Mouse (Mus musculus): ENCODE results near the gene Klhdc3. TPM values are rescaled to one million over a fixed set of nuclear protein-coding genes. Genes with fewer than 3 reads are reported as not detected.

Gene Klhdc3
- polyA plus RNA-seq, 1 experiment from 2014 or later: 137 TPM

DNA sequence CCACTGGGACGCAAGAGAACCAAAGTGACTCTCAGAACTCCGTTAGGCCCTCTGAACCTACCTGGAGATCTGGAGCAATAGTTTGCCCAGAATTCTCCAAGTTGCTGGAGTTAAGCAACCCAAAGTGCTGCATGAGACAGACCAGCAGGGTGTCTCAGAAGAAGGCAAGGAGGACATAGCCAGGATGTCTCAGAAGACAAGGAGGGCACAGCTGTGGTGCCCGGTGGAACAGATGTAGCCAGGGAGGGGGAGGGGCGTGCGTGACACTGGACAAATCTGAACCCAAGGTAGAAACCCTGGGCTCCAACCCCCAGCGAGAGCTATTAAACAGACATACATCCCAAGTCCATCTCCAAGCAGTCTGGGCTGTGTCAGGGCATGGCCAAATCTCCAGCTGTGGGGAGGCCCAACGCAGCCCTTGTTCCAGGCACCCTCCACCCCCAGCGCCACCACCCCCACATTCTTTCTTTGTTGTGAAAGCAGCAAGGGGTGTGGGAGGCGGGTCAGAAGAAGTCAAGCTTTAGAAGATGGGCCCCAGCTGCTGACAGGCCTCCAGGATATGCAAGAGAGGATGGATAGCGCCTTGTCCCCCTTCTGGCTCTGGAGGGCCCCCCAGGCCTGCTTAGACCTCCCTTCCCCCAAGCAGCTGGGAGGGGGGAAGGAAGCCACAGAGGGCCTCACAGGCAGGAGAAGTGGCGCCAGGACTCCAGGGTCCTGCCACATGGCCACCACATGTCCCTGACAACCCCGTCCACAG, 50.9 kb downstream of the Klhdc3 start:
- H3K36me3 ChIP-seq: peaks cover 30% of the 10 kb centered on the region; the same call in 1 of the 2 replicates
- H3K4me2 ChIP-seq (replicated peaks): peak overlapping the region; percentile 62
- peaks cover 50% of the 10 kb centered on the region for H3K4me1 ChIP-seq
- 4% methylated on average over 12 of the region's 12 CpGs for WGBS
- H3K4me3 ChIP-seq: peak overlapping the region; percentile 98
- H3K27me3 ChIP-seq: no peaks in the 10 kb centered on the region
- no peaks in the 10 kb centered on the region for H3K9me3 ChIP-seq
- peak overlapping the region; percentile 99 for H3K9ac ChIP-seq
- H3K27ac ChIP-seq: peak overlapping the region; percentile 97
- peak; percentile 62 for ATAC-seq (ENCODE audit: insufficient number of reproducible peaks, insufficient read depth, low FRiP score, low TSS enrichment)

- peak; percentile 48 for ATAC-seq (ENCODE audit: insufficient number of reproducible peaks, insufficient read depth, low FRiP score, low TSS enrichment)
- peaks cover 30% of the 10 kb centered on the region; the same call in 1 of the 2 replicates for H3K36me3 ChIP-seq
- H3K27me3 ChIP-seq: no peaks in the 10 kb centered on the region
- H3K9ac ChIP-seq: peak within 1 kb of the TSS; percentile 99
- H3K4me1 ChIP-seq: peaks cover 58% of the 10 kb centered on the region
- H3K9me3 ChIP-seq: no peaks in the 10 kb centered on the region
- under 1% methylated on average over 69 of the region's 90 CpGs for WGBS
- peak within 1 kb of the TSS; percentile 62 for H3K4me2 ChIP-seq (replicated peaks)
- peak within 1 kb of the TSS; percentile 98 for H3K4me3 ChIP-seq
- peak within 1 kb of the TSS; percentile 97 for H3K27ac ChIP-seq
Observed at GRCm38 (mm10) chr17:46628791-46629684, 51.7 kb downstream of the Klhdc3 start, which contains the start of gene Ptk7. Gene Ptk7 (minus strand): TSS chr17:46629504.

GRCm38 (mm10) chr17:46628471-46628790, 52.3 kb downstream of the Klhdc3 start:
- Histone ChIP-seq H3K36me3 (peaks cover 25% of the 10 kb centered on the region; the same call in 1 of the 2 replicates), H3K4me2 (replicated peaks) (peak overlapping the region; percentile 62), H3K9ac (peak overlapping the region; percentile 99), H3K9me3 (no peaks in the 10 kb centered on the region), H3K27ac (peak overlapping the region; percentile 97), H3K4me1 (peaks cover 64% of the 10 kb centered on the region), H3K4me3 (peak overlapping the region; percentile 98), H3K27me3 (no peaks in the 10 kb centered on the region)
- no peak for ATAC-seq (ENCODE audit: insufficient number of reproducible peaks, insufficient read depth, low FRiP score, low TSS enrichment)
- 1% methylated on average over 13 of the region's 13 CpGs for WGBS

GRCm38 (mm10) chr17:46627409-46627808, 53.3 kb downstream of the Klhdc3 start:
- no peak overlapping the region for H3K27ac ChIP-seq
- 59% methylated on average over 6 of the region's 6 CpGs for WGBS
- H3K4me2 ChIP-seq (replicated peaks): peak overlapping the region; percentile 62
- peaks cover 16% of the 10 kb centered on the region; the same call in 1 of the 2 replicates for H3K36me3 ChIP-seq
- H3K9ac ChIP-seq: peak overlapping the region; percentile 99
- no peak for ATAC-seq (ENCODE audit: insufficient number of reproducible peaks, insufficient read depth, low FRiP score, low TSS enrichment)
- H3K4me3 ChIP-seq: peak overlapping the region; percentile 98
- no peaks in the 10 kb centered on the region for H3K27me3 ChIP-seq
- H3K4me1 ChIP-seq: peaks cover 74% of the 10 kb centered on the region
- H3K9me3 ChIP-seq: no peaks in the 10 kb centered on the region

GRCm38 (mm10) chr17:46624598-46624997, 56.1 kb downstream of the Klhdc3 start:
- peaks cover 83% of the 10 kb centered on the region for H3K4me1 ChIP-seq
- no peaks in the 10 kb centered on the region for H3K27me3 ChIP-seq
- peak overlapping the region; percentile 34 for H3K4me2 ChIP-seq (replicated peaks)
- H3K4me3 ChIP-seq: 0 out of 2 replicates have a peak overlapping the region, but pooled peaks have one; percentile 1
- no peak for ATAC-seq (ENCODE audit: insufficient number of reproducible peaks, insufficient read depth, low FRiP score, low TSS enrichment)
- H3K9ac ChIP-seq: no peak overlapping the region
- H3K27ac ChIP-seq: peak overlapping the region; percentile 74
- WGBS: 61% methylated on average over 12 of the region's 12 CpGs
- no peaks in the 10 kb centered on the region for H3K36me3 ChIP-seq
- no peaks in the 10 kb centered on the region for H3K9me3 ChIP-seq

Other genes starting within 250 kb of the Klhdc3 start
- gene Slc22a7, start 242.5 kb downstream of the Klhdc3 start, polyA plus RNA-seq (2016; fragmentation: Nextera tagmentation; extraction: Ambion mirVana): not detected in 2 replicates
- gene Ttbk1, start 193.2 kb downstream of the Klhdc3 start, polyA plus RNA-seq (2016; fragmentation: Nextera tagmentation; extraction: Ambion mirVana): 0.88 and 1.3 TPM in 2 replicates
- gene Dnph1, start 184.2 kb downstream of the Klhdc3 start, polyA plus RNA-seq (2016; fragmentation: Nextera tagmentation; extraction: Ambion mirVana): 58.2 and 63.4 TPM in 2 replicates
- 12.4 and 13.4 TPM in 2 replicates for gene Cul9, start 134.5 kb downstream of the Klhdc3 start, polyA plus RNA-seq (2016; fragmentation: Nextera tagmentation; extraction: Ambion mirVana)
- gene Srf, start 124.7 kb downstream of the Klhdc3 start, polyA plus RNA-seq (2016; fragmentation: Nextera tagmentation; extraction: Ambion mirVana): 10.5 and 12.0 TPM in 2 replicates
- 130 and 134 TPM in 2 replicates for gene Ptk7, start 51.4 kb downstream of the Klhdc3 start, polyA plus RNA-seq (2016; fragmentation: Nextera tagmentation; extraction: Ambion mirVana)
- gene Klc4, start 34.9 kb downstream of the Klhdc3 start, polyA plus RNA-seq (2016; fragmentation: Nextera tagmentation; extraction: Ambion mirVana): 28.5 and 29.8 TPM in 2 replicates
- gene Mrpl2, start 34.7 kb downstream of the Klhdc3 start, polyA plus RNA-seq (2016; fragmentation: Nextera tagmentation; extraction: Ambion mirVana): 98.1 and 102 TPM in 2 replicates
- gene Cul7, start 30.6 kb downstream of the Klhdc3 start, polyA plus RNA-seq (2016; fragmentation: Nextera tagmentation; extraction: Ambion mirVana): 57.3 and 61.1 TPM in 2 replicates
- gene Rrp36, start 6.6 kb downstream of the Klhdc3 start, polyA plus RNA-seq (2016; fragmentation: Nextera tagmentation; extraction: Ambion mirVana): 62.6 and 67.6 TPM in 2 replicates
- 170 and 174 TPM in 2 replicates for gene Mea1, start 2.1 kb downstream of the Klhdc3 start, polyA plus RNA-seq (2016; fragmentation: Nextera tagmentation; extraction: Ambion mirVana)
- gene Ppp2r5d, start 24.2 kb upstream of the Klhdc3 start, polyA plus RNA-seq (2016; fragmentation: Nextera tagmentation; extraction: Ambion mirVana): 110 and 111 TPM in 2 replicates
- gene Pex6, start 30.5 kb upstream of the Klhdc3 start, polyA plus RNA-seq (2016; fragmentation: Nextera tagmentation; extraction: Ambion mirVana): 43.0 and 45.1 TPM in 2 replicates
- 0.69 and 0.74 TPM in 2 replicates for gene Gnmt, start 48.3 kb upstream of the Klhdc3 start, polyA plus RNA-seq (2016; fragmentation: Nextera tagmentation; extraction: Ambion mirVana)
- 61.2 and 63.1 TPM in 2 replicates for gene Cnpy3, start 71.3 kb upstream of the Klhdc3 start, polyA plus RNA-seq (2016; fragmentation: Nextera tagmentation; extraction: Ambion mirVana)
- 0.41 and 0.47 TPM in 2 replicates for gene Ptcra, start 82.8 kb upstream of the Klhdc3 start, polyA plus RNA-seq (2016; fragmentation: Nextera tagmentation; extraction: Ambion mirVana)
- gene 2310039H08Rik, start 91.7 kb upstream of the Klhdc3 start, polyA plus RNA-seq (2016; fragmentation: Nextera tagmentation; extraction: Ambion mirVana): 54.8 and 59.5 TPM in 2 replicates
- 180 and 184 TPM in 2 replicates for gene Rpl7l1, start 101.8 kb upstream of the Klhdc3 start, polyA plus RNA-seq (2016; fragmentation: Nextera tagmentation; extraction: Ambion mirVana)
- gene Bicral, start 177.6 kb upstream of the Klhdc3 start, polyA plus RNA-seq (2016; fragmentation: Nextera tagmentation; extraction: Ambion mirVana): 4.6 and 5.5 TPM in 2 replicates
- 80.2 and 83.7 TPM in 2 replicates for gene Tbcc, start 209.8 kb upstream of the Klhdc3 start, polyA plus RNA-seq (2016; fragmentation: Nextera tagmentation; extraction: Ambion mirVana)
- gene Prph2, start 229.5 kb upstream of the Klhdc3 start, polyA plus RNA-seq (2016; fragmentation: Nextera tagmentation; extraction: Ambion mirVana): 0.09 TPM in 1 of 2 replicates, not detected in the other

All from embryonic facial prominence, embryonic 12.5 days (tissue).